In genomic region chr17:24877336-24878116, GRCm38 (mm10) we compare ENCODE assay signal across 10 mouse cellular contexts. TPM values are rescaled to one million over a fixed set of nuclear protein-coding genes. Genes with fewer than 3 reads are reported as not detected.
DNase-seq lines count a peak whose midpoint lies in the region; TF ChIP-seq lines count a peak whose summit lies in the region.
"Had no signal": no experiment of that assay in that cellular context is flagged by ENCODE, and none has a peak within 500 bp of the region (broad histone marks: within the 10 kb centered on the region; RNA-seq: fewer than 3 reads in every experiment).

No protein-coding gene starts in this region.

- no peaks in the 10 kb centered on the region for H3K27me3 ChIP-seq in CH12.LX (replicated peaks)
- H3K27me3 ChIP-seq in limb, embryonic 10.5 days (ENCODE audit: low read depth, poor library complexity, severe bottlenecking) = no peaks in the 10 kb centered on the region

- peak overlapping the region; percentile 62 for H3K9ac ChIP-seq in CH12.LX (ENCODE audit: insufficient read depth, low read depth)

- no peaks in the 10 kb centered on the region for H3K9me3 ChIP-seq in CH12.LX (replicated peaks; ENCODE audit: low read length)
- H3K9me3 ChIP-seq in limb, embryonic 10.5 days (replicated peaks) = no peaks in the 10 kb centered on the region

- no peaks in the 10 kb centered on the region for H3K79me2 ChIP-seq in CH12.LX (replicated peaks; ENCODE audit: control insufficient read depth, extremely low read depth, insufficient read depth, poor library complexity, severe bottlenecking)

- peaks cover 11 to 44% of the 10 kb centered on the region in 2 experiments for H3K36me3 ChIP-seq in CH12.LX (replicated peaks in 1 of 2; ENCODE audit: control insufficient read depth in 1 of 2, insufficient read depth in 1 of 2, low read length in 1 of 2)
- H3K36me3 ChIP-seq in limb, embryonic 10.5 days = peaks cover 3% of the 10 kb centered on the region

- WGBS in limb, embryonic 10.5 days = 61% methylated on average over 10 of the region's 10 CpGs

- TF ChIP-seq RAD21 in CH12.LX (IDR thresholded peaks at IDR 0.05; ENCODE audit: low read depth, low read length) = no peak

- H3K4me3 ChIP-seq in CH12.LX (replicated peaks in 1 of 3; ENCODE audit: low read depth in 2 of 3, low read length in 2 of 3, poor library complexity in 1 of 3) = peak overlapping the region; percentile 49 to 66 (median 62)
- peak overlapping the region; percentile 4; the same call in 1 of the 2 replicates for H3K4me3 ChIP-seq in limb, embryonic 10.5 days

- intact Hi-C loops in heart, postnatal 14 days (cut with DNase I) = no loop called here

- peak overlapping the region; percentile 55 for H3K4me2 ChIP-seq in CH12.LX (ENCODE audit: insufficient read depth, low read depth, poor library complexity, severe bottlenecking)

- no peak for TF ChIP-seq CTCF in CH12.LX (conservative IDR thresholded peaks at IDR 0.05 in 1 of 2, IDR thresholded peaks at IDR 0.05 in 1 of 2; ENCODE audit: low read depth in 2 of 2, low read length in 2 of 2)

- peak overlapping the region; percentile 37 for H3K27ac ChIP-seq in CH12.LX (ENCODE audit: insufficient read depth, low read depth)
- H3K27ac ChIP-seq in limb, embryonic 10.5 days = peak overlapping the region; percentile 75

- H3K4me1 ChIP-seq in CH12.LX (ENCODE audit: control insufficient read depth in 1 of 2, insufficient read depth in 2 of 2) = peaks cover 16 to 57% of the 10 kb centered on the region in 2 experiments
- peaks cover 21% of the 10 kb centered on the region for H3K4me1 ChIP-seq in limb, embryonic 10.5 days

- in situ Hi-C loops in CH12.LX (cut with MboI; ENCODE audit: low pct_ligation_motif_present, low pct_unique_long_range_greater_than_20kb, low sequenced_read_pairs) = no loop called here

- TF ChIP-seq EP300 in CH12.LX (IDR thresholded peaks at IDR 0.05; ENCODE audit: low read length) = no peak

- dilution Hi-C loops in CH12.LX (cut with MboI; ENCODE audit: extremely low pct_ligation_motif_present, extremely low pct_unique_long_range_greater_than_20kb, low sequenced_read_pairs) = no loop called here

- TF ChIP-seq POLR2A in CH12.LX (IDR thresholded peaks at IDR 0.05; ENCODE audit: low read depth, low read length) = no peak

- DNase-seq in heart, adult 18-20 months = peak; percentile 25 to 44
- no peak for DNase-seq in heart, postnatal 14 days
- DNase-seq in CH12.LX (ENCODE audit: extremely low read depth) = no peak
- DNase-seq in gastrocnemius, postnatal 10 days = peak; percentile 56
- no peak for DNase-seq in limb, embryonic 10.5 days (ENCODE audit: low spot score)
- DNase-seq in MN1 (ENCODE audit: low spot score) = no peak
- no peak for DNase-seq in layer of hippocampus, postnatal 36 days
- DNase-seq in right cerebral cortex, postnatal 36 days (ENCODE audit: low spot score in 2 of 2) = no peak

TF ChIP-seq in CH12.LX, 34 proteins besides CTCF, POLR2A, EP300 and RAD21:
- TF ChIP-seq TBP (conservative IDR thresholded peaks at IDR 0.05; ENCODE audit: low read depth, low read length) = no peak
- peak; percentile 63 for TF ChIP-seq NELFE (IDR thresholded peaks at IDR 0.05; ENCODE audit: low read depth, low read length)
TF ChIP-seq in CH12.LX: peak in this region for 1.

RNA-seq across cellular contexts. Expression of gene Nubp2, which starts 8.6 kb away (rescaled TPM):
- 10 to 100 TPM; 20.0 to 21.3 TPM for total RNA-seq in heart, adult 18-20 months (2021)
- 10 to 100 TPM; 19.9 to 21.8 TPM for total RNA-seq in heart, postnatal 14 days (2021)
- 70.9 and 86.9 TPM in 2 replicates for total RNA-seq in CH12.LX (2012; rRNA removed)
- 74.3 and 89.1 TPM in 2 replicates for total RNA-seq in CH12.LX (2014; rRNA removed)
- 109 and 124 TPM in 2 replicates for polyA plus RNA-seq in CH12.LX (2012; ENCODE audit: insufficient read length, low read depth)
- total RNA-seq in gastrocnemius, postnatal 10 days (2021) = 10 to 100 TPM; 15.0 to 18.5 TPM
- 72.7 and 79.7 TPM in 2 replicates for polyA plus RNA-seq in limb, embryonic 10.5 days (2016; fragmentation: Nextera tagmentation; extraction: Ambion mirVana)
- total RNA-seq in layer of hippocampus, postnatal 36 days (2021) = 10 to 100 TPM; 33.2 to 37.1 TPM

RNA-seq across cellular contexts. Expression of gene Spsb3, which starts 8.9 kb away (rescaled TPM):
- 10 to 100 TPM; 28.1 to 34.0 TPM for total RNA-seq in heart, adult 18-20 months (2021)
- total RNA-seq in heart, postnatal 14 days (2021) = 10 to 100 TPM; 32.4 to 39.3 TPM
- 23.3 and 27.3 TPM in 2 replicates for total RNA-seq in CH12.LX (2012; rRNA removed)
- total RNA-seq in CH12.LX (2014; rRNA removed) = 21.1 and 21.3 TPM in 2 replicates
- polyA plus RNA-seq in CH12.LX (2012; ENCODE audit: insufficient read length, low read depth) = 13.3 and 14.4 TPM in 2 replicates
- total RNA-seq in gastrocnemius, postnatal 10 days (2021) = 10 to 100 TPM; 28.2 to 30.4 TPM
- polyA plus RNA-seq in limb, embryonic 10.5 days (2016; fragmentation: Nextera tagmentation; extraction: Ambion mirVana) = 48.0 and 50.8 TPM in 2 replicates
- 10 to 100 TPM; 39.2 to 42.8 TPM for total RNA-seq in layer of hippocampus, postnatal 36 days (2021)

RNA-seq across cellular contexts. Expression of gene Igfals, which starts 11.7 kb away (rescaled TPM):
- 10 to 100 TPM; 12.0 to 12.4 TPM for total RNA-seq in heart, adult 18-20 months (2021)
- 1 to 10 TPM; 8.3 to 8.4 TPM for total RNA-seq in heart, postnatal 14 days (2021)
- 5.5 and 9.8 TPM in 2 replicates for total RNA-seq in CH12.LX (2012; rRNA removed)
- 5.0 and 5.4 TPM in 2 replicates for total RNA-seq in CH12.LX (2014; rRNA removed)
- 5.1 and 6.3 TPM in 2 replicates for polyA plus RNA-seq in CH12.LX (2012; ENCODE audit: insufficient read length, low read depth)
- total RNA-seq in gastrocnemius, postnatal 10 days (2021) = 1 to 10 TPM; 3.6 to 7.0 TPM
- 0.55 and 0.84 TPM in 2 replicates for polyA plus RNA-seq in limb, embryonic 10.5 days (2016; fragmentation: Nextera tagmentation; extraction: Ambion mirVana)
- under 1 TPM in 1 of 2 experiments, not detected in 1; 0.33 TPM for total RNA-seq in layer of hippocampus, postnatal 36 days (2021)
- total RNA-seq: layer of hippocampus, postnatal 14 days had no signal
- polyA plus RNA-seq: midbrain, embryonic 16.5 days had no signal

RNA-seq across cellular contexts. Expression of gene Eme2, which starts 17.4 kb away (rescaled TPM):
- total RNA-seq in heart, adult 18-20 months (2021) = 10 to 100 TPM; 18.4 to 22.3 TPM
- 10 to 100 TPM; 17.5 to 17.9 TPM for total RNA-seq in heart, postnatal 14 days (2021)
- total RNA-seq in CH12.LX (2012; rRNA removed) = 19.7 and 33.1 TPM in 2 replicates
- 12.7 and 13.5 TPM in 2 replicates for total RNA-seq in CH12.LX (2014; rRNA removed)
- polyA plus RNA-seq in CH12.LX (2012; ENCODE audit: insufficient read length, low read depth) = 16.9 and 19.1 TPM in 2 replicates
- 10 to 100 TPM; 12.0 to 20.8 TPM for total RNA-seq in gastrocnemius, postnatal 10 days (2021)
- polyA plus RNA-seq in limb, embryonic 10.5 days (2016; fragmentation: Nextera tagmentation; extraction: Ambion mirVana) = 22.1 and 30.6 TPM in 2 replicates
- 10 to 100 TPM; 57.5 to 70.4 TPM for total RNA-seq in layer of hippocampus, postnatal 36 days (2021)

RNA-seq across cellular contexts. Expression of gene Mrps34, which starts 17.4 kb away (rescaled TPM):
- total RNA-seq in heart, adult 18-20 months (2021) = 100 to 1,000 TPM in 1 of 2 experiments, 10 to 100 TPM in 1; 99.9 to 125 TPM
- total RNA-seq in heart, postnatal 14 days (2021) = 100 to 1,000 TPM; 108 to 115 TPM
- total RNA-seq in CH12.LX (2012; rRNA removed) (57.2 and 61.7 TPM in 2 replicates), CH12.LX (2014; rRNA removed) (50.9 and 56.5 TPM in 2 replicates)
- 73.5 and 80.5 TPM in 2 replicates for polyA plus RNA-seq in CH12.LX (2012; ENCODE audit: insufficient read length, low read depth)
- total RNA-seq in gastrocnemius, postnatal 10 days (2021) = 100 to 1,000 TPM; 108 to 121 TPM
- polyA plus RNA-seq in limb, embryonic 10.5 days (2016; fragmentation: Nextera tagmentation; extraction: Ambion mirVana) = 104 and 105 TPM in 2 replicates
- 10 to 100 TPM; 75.3 to 75.9 TPM for total RNA-seq in layer of hippocampus, postnatal 36 days (2021)

Comparison
In these comparisons a context has a peak if more than half of its experiments do, and no peak if none do; other contexts are left out.
1. DNase-seq: peak in heart, adult 18-20 months (2 of 2) and gastrocnemius, postnatal 10 days (single experiment); none in heart, postnatal 14 days (0 of 2), CH12.LX (single experiment), limb, embryonic 10.5 days (single experiment), MN1 (single experiment), layer of hippocampus, postnatal 36 days (0 of 2) and right cerebral cortex, postnatal 36 days (0 of 2).